Mouse (Mus musculus) testis, adult 2 months (tissue): Measurements from ENCODE around the gene 4930562C15Rik.

ENCODE experiments used
- CTCF ChIP-seq: fragments of 200-500 bp; IDR thresholded peaks from 2 replicates; pipeline ENCODE4 v1.5.1; 2012; ENCODE audit warnings: low read depth, mild to moderate bottlenecking, inconsistent platforms, low read length, moderate library complexity; ENCODE audit not compliant: control insufficient read depth, insufficient read depth, insufficient replicate concordance
- POLR2A ChIP-seq: fragments of 200-500 bp; IDR thresholded peaks from 2 replicates; pipeline ENCODE4 v1.6.1; 2012; ENCODE audit warnings: low read depth, mild to moderate bottlenecking, inconsistent platforms, low read length, moderate library complexity; ENCODE audit not compliant: control insufficient read depth

GRCm38 (mm10) chr16:4890201-4890709 lies 55.0 kb downstream of the 4930562C15Rik start:
- TF ChIP-seq POLR2A: no peak
- no peak for TF ChIP-seq CTCF
